Mouse (Mus musculus) forebrain, embryonic 12.5 days (tissue): ENCODE measurements around the gene Akr1c19. TPM values are rescaled to one million over a fixed set of nuclear protein-coding genes. Genes with fewer than 3 reads are reported as not detected.
"Not testable (repeated sequence)": the region's sequence is repeated elsewhere in the genome, so short reads cannot be mapped to it uniquely, and the experiment has no call there.

Source experiments
- ATAC-seq: fragments of 200-750 bp; cut with Nextera tagmentation; 2 replicates; pipeline ENCODE4 v1.8.0; 2017; ENCODE audit warnings: moderate TSS enrichment; ENCODE audit not compliant: low FRiP score
- H3K27ac ChIP-seq: fragments of 300-500 bp; sonication (generic); 2 replicates; pipeline ENCODE4 v1.5.1; 2016; ENCODE audit warnings: mild to moderate bottlenecking
- H3K27me3 ChIP-seq: fragments of 300-500 bp; sonication (generic); 2 replicates; pipeline ENCODE4 v1.6.1; 2016; ENCODE audit warnings: mild to moderate bottlenecking
- H3K36me3 ChIP-seq: fragments of 300-500 bp; sonication (generic); replicated peaks from 2 replicates; pipeline ENCODE4 v1.6.1; 2016; ENCODE audit warnings: mild to moderate bottlenecking
- H3K4me1 ChIP-seq: fragments of 300-500 bp; sonication (generic); 2 replicates; pipeline ENCODE4 v1.6.1; 2016
- H3K4me2 ChIP-seq: fragments of 300-500 bp; sonication (generic); 2 replicates; pipeline ENCODE4 v1.6.1; 2016; ENCODE audit warnings: mild to moderate bottlenecking, moderate library complexity
- H3K4me3 ChIP-seq: fragments of 300-500 bp; sonication (generic); replicated peaks from 2 replicates; pipeline ENCODE4 v1.5.1; 2016; ENCODE audit warnings: mild to moderate bottlenecking
- H3K9ac ChIP-seq: fragments of 300-500 bp; sonication (generic); 2 replicates; pipeline ENCODE4 v1.6.1; 2016; ENCODE audit warnings: mild to moderate bottlenecking
- H3K9me3 ChIP-seq: fragments of 300-500 bp; sonication (generic); 2 replicates; pipeline ENCODE4 v1.6.1; 2016
- WGBS: fragments of 180-500 bp; shearing (Covaris S2); methylation state at CpG from one replicate; pipeline ENCODE4 v1.1.7; 2016; 5-methylcytosine and 5-hydroxymethylcytosine counted together
- polyA plus RNA-seq: library from polyadenylated mRNA; unstranded; fragments of >200 nt; fragmentation: Nextera tagmentation; extraction: Ambion mirVana; gene quantifications from 2 replicates; pipeline ENCODE4 v1.2.1, GENCODE M21; 2016

Akr1c19 gene
- polyA plus RNA-seq: 0.54 and 0.56 TPM in 2 replicates

DNA sequence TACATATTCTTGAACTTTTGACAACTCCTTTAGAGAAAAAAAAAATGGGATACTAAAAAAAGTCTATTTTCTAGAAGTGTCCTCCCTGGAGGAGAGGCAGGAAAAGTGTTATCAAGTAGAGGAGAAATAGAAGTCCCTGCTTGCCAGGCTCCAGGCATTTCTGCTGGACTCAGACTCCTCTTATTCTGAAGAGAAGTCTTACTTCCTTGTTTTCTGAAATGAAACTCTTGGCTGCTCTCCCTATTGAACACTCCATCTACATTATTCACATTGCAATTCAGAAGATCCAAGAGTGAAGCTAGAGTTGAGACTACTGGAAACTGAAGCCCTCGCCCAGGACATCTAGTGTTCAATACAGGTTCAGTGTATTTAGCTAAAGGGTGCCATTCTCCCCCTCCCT, at the start of gene Akr1c19:
Akr1c19 (plus strand) TSS at position 260 of the 400 bp plus-strand sequence.
- Histone ChIP-seq H3K4me2 (no peak within 1 kb of the TSS), H3K27me3 (no peaks in the 10 kb centered on the region), H3K36me3 (no peaks in the 10 kb centered on the region), H3K9ac (no peak within 1 kb of the TSS), H3K4me3 (no peak within 1 kb of the TSS), H3K4me1 (no peaks in the 10 kb centered on the region), H3K9me3 (no peaks in the 10 kb centered on the region), H3K27ac (no peak within 1 kb of the TSS)
- 70% methylated on average over 1 of the region's 1 CpGs for WGBS
- no peak for ATAC-seq

DNA sequence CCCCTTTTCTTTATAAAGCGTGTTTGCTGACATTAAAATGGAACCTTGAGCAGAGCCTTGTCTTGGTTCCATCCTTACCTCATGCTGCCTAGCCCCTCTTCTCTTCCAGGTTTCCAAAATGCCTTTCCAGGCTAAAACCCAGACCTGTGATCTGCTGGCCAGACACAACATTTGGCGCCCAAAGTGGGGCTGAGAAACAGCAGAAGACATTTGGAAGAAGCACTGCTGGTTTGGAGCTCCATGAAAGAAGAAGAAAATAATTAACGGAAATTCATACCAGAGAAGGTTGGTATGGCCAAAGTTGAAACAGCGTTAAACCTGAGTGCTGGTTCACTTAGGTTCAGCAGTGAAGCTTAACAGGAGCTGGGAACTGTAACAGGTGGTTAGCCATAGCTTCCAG, 47.2 kb upstream of the Akr1c19 start:
- H3K27me3 ChIP-seq, ATAC-seq, H3K27ac ChIP-seq, H3K4me3 ChIP-seq, H3K4me2 ChIP-seq, H3K4me1 ChIP-seq, H3K9ac ChIP-seq, H3K36me3 ChIP-seq, H3K9me3 ChIP-seq: not testable (repeated sequence)
- 94% methylated on average over 4 of the region's 4 CpGs for WGBS

DNA sequence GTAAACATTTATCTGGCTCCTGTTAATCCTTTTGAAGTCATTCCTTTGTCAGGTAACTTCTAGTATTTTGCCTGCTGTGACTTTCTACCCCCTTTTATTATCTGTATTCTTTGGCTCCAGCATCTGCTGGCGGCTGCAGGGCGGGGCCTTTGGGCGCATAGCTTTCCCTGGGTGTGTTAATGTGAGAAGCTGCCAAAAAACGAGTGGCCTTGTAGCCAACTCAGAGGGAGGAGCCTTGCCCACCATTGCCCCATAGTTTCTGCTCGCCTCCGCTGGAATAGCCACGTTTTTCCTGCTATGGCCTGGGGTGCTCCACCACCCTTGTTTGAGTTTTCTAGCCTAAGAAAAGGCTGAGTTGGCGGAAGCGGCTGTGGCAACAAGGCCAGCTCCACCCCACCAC, 45.4 kb upstream of the Akr1c19 start:
- no peaks in the 10 kb centered on the region for H3K36me3 ChIP-seq
- H3K9me3 ChIP-seq: 0 out of 2 replicates have a peak, but pooled peaks cover 7% of the 10 kb centered on the region
- H3K4me1 ChIP-seq: no peaks in the 10 kb centered on the region
- 60% methylated on average over 9 of the region's 9 CpGs for WGBS
- no peak overlapping the region for H3K4me3 ChIP-seq
- H3K9ac ChIP-seq: no peak overlapping the region
- H3K27ac ChIP-seq: no peak overlapping the region
- no peak for ATAC-seq
- no peak overlapping the region for H3K4me2 ChIP-seq
- no peaks in the 10 kb centered on the region for H3K27me3 ChIP-seq

DNA sequence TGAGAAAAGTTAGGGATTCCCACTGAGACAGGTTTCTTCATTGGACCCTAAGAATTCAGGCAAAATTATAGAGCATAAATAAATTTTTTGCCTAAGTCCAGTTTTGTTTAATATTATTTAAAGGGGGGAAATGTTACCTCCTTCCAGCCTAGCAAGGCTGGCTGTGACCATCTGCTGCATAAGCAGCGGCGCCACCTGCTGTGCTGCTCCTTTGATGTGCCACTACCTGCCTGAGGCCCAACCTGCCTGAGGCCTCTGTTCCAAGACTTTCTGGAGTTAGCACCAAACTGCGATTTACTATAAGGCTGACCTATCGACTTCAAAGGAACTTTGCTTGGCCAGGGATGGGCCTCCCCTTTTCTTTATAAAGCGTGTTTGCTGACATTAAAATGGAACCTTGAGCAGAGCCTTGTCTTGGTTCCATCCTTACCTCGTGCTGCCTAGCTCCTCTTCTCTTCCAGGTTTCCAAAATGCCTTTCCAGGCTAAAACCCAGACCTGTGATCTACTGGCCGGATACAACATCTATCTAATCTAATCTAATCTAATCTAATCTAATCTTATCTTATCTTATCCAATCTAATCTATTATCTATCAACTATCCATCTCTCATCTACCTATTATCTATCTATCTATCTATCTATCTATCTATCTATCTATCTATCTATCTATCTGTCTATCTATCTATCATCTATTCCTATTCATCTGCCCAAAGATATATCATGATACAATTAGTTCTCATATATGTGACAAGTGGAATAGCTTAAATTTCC, 41.7 kb upstream of the Akr1c19 start:
- WGBS: 84% methylated on average over 7 of the region's 7 CpGs
- not testable (repeated sequence) for H3K4me1 ChIP-seq, H3K9me3 ChIP-seq, H3K4me2 ChIP-seq, H3K27ac ChIP-seq, ATAC-seq, H3K4me3 ChIP-seq, H3K27me3 ChIP-seq, H3K36me3 ChIP-seq, H3K9ac ChIP-seq

DNA sequence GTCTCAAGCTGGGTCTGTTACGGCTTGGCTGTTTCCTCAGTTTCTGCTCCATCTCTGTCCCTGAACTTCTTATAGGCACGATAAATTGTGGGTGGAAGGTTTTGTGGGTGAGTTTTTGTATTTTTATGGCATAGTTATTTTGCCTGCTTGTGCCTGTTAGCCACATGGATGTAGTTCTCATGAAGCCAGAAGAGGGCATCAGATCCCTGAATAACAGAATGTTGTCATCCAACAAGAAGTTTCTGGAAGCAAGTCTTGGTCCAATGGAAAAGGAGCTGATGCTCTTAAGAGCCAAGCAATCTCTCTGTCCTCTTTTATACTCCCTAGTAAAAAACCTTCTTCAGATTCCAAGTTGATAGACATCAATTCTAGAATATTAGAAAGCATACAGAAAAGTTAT, 40.3 kb upstream of the Akr1c19 start:
- no peak overlapping the region for H3K4me3 ChIP-seq
- no peak overlapping the region for H3K27ac ChIP-seq
- H3K9me3 ChIP-seq: no peaks in the 10 kb centered on the region
- no peak overlapping the region for H3K4me2 ChIP-seq
- no peaks in the 10 kb centered on the region for H3K36me3 ChIP-seq
- no peak for ATAC-seq
- H3K27me3 ChIP-seq: no peaks in the 10 kb centered on the region
- H3K9ac ChIP-seq: no peak overlapping the region
- 85% methylated on average over 2 of the region's 2 CpGs for WGBS
- no peaks in the 10 kb centered on the region for H3K4me1 ChIP-seq

DNA sequence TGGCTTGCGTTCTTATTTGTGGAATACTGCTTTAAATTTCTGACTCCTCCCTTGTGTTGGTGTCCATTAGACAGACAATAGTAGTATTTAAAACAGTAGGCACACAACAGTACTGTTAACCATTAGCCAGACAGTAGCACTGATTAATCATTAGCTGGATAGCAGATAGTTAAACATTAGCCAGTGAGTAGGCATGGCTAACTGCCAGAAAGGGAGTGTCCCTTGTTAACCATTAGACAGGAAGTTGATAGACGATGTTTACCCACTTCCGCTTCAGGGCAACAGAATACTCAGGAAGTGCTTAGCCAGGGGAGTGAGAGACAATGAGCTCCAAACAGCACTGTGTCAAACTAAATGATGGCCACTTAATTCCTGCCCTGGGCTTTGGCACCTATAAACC, 37.6 kb upstream of the Akr1c19 start, which contains the start of gene Akr1c13:
Akr1c13 (plus strand) TSS at position 247 of the 400 bp plus-strand sequence.
- WGBS: 74% methylated on average over 3 of the region's 3 CpGs
- Histone ChIP-seq H3K4me3 (no peak within 1 kb of the TSS), H3K36me3 (no peaks in the 10 kb centered on the region), H3K4me1 (no peaks in the 10 kb centered on the region), H3K9ac (no peak within 1 kb of the TSS), H3K27ac (no peak within 1 kb of the TSS), H3K4me2 (no peak within 1 kb of the TSS), H3K27me3 (no peaks in the 10 kb centered on the region), H3K9me3 (no peaks in the 10 kb centered on the region)
- no peak for ATAC-seq

DNA sequence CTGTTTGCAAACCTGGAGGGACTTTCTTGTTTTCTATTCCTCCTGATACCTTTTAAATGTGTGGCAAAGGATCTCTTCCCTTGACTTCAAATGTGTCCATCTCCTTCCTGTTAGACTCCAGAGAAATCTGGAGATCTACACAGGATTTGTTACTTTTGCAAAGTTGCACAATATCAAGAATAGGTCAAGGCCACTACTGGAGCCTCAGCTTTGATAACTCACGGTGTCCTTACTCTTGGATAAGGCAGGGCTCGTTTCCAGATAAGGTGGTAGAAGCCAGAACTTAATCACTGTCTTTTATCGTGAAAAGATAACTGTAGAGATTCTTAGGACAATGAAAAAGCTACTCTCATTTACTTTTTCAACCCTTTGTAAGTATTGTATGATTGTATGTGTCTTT, 36.0 kb upstream of the Akr1c19 start:
- Histone ChIP-seq H3K27me3 (no peaks in the 10 kb centered on the region), H3K36me3 (no peaks in the 10 kb centered on the region), H3K27ac (no peak overlapping the region), H3K4me3 (no peak overlapping the region), H3K9me3 (no peaks in the 10 kb centered on the region), H3K9ac (no peak overlapping the region), H3K4me1 (no peaks in the 10 kb centered on the region), H3K4me2 (no peak overlapping the region)
- WGBS: 80% methylated on average over 3 of the region's 3 CpGs
- ATAC-seq: no peak

DNA sequence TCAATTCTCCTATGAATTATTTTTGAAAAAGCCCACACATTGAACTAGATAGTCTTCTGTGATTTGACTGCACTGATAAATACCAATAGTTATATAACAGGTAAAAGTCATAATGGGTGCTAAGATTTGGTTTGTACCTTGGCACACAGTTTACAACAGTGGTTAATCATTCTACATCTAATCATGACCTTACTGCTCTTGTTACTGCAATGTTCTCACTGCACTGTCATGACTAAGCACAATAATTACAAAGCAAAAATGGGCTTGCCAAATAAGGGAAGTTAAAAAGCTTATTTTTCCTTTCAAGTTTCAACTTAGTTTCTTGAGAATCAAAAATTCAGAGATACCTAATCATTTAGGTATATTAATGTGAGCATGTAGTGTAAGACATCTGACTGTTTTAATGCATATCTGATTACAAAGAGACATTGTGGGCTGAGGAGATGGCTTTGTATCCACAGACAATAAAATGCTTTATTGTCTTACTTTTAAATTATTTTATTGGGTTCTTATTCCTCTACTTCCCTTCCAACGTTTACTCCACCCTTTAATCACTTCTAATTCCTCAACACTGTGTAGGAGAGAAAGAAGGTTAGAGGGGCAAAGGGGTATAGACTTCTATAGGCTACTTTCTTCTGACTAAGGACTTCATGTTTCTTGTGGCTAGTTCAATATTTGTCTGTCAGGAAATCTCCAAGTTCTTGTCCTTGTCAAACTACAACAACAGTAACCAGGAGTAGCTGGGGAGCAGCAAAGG, 22.2 kb upstream of the Akr1c19 start:
- no peak overlapping the region for H3K27ac ChIP-seq
- no peaks in the 10 kb centered on the region for H3K9me3 ChIP-seq
- 39% methylated on average over 1 of the region's 1 CpGs for WGBS
- H3K4me1 ChIP-seq: no peaks in the 10 kb centered on the region
- no peak for ATAC-seq
- H3K4me3 ChIP-seq: no peak overlapping the region
- H3K27me3 ChIP-seq: no peaks in the 10 kb centered on the region
- H3K4me2 ChIP-seq: no peak overlapping the region
- H3K9ac ChIP-seq: no peak overlapping the region
- H3K36me3 ChIP-seq: no peaks in the 10 kb centered on the region

DNA sequence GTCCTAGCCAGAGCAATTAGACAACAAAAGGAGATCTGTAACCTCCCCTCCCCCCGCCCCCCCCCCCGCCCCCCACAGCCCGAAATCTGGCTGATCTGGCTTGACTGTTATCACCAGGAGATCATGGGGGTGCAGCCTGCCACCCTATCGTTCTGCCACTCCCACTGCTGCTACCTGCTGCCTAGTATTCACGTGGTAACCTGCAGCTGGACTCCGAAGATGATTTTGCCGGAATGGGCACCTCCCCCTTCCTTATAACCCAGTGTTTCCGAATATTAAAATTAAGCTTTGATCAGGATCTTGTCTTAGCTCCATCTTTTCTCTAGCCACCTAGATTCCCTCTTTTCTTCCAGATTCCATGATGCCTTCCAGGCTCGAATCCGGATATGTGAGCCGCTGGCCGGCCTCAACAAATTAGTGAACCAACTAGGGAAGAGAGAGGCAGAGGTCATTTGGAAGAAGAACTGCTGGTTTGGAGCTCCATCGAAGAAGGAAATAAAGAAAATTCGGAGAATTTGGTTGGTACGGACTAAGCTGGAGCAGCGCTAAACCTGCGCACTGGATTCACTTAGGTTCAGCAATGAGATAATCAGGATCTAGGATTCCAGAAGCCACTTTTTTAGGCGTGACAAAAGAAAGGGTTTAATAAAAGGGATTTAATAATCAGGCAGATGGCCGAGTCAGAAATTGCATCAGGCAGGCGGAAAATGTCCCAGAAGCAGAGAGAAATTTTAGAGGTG, 16.8 kb upstream of the Akr1c19 start:
- 64% methylated on average over 18 of the region's 20 CpGs for WGBS
- no peak overlapping the region for H3K27ac ChIP-seq
- no peak overlapping the region for H3K9ac ChIP-seq

DNA sequence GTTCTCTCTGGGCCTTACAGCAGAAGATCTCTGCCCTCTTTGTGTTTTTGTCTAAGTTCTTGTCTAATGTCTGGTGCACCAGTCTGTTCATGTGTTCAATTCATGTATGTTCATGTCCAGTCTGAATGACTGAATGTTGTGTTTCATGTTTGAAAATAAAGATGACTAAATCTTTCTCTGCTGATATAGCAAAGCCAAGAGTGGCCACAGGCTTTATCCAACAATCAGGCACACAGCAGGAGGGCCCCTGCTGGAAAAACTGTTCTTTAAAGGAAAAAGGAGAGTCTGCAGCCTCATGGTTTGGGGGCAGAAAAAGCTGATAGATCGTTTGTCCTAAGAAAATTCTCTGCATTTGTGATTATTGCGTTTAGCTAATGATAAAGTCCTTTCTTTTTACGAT, 16.2 kb upstream of the Akr1c19 start:
- H3K36me3 ChIP-seq: no peaks in the 10 kb centered on the region
- no peaks in the 10 kb centered on the region for H3K27me3 ChIP-seq
- H3K9me3 ChIP-seq: no peaks in the 10 kb centered on the region
- no peak overlapping the region for H3K4me3 ChIP-seq
- 52% methylated on average over 3 of the region's 3 CpGs for WGBS
- no peak overlapping the region for H3K9ac ChIP-seq
- no peaks in the 10 kb centered on the region for H3K4me1 ChIP-seq
- H3K4me2 ChIP-seq: no peak overlapping the region
- no peak for ATAC-seq
- H3K27ac ChIP-seq: no peak overlapping the region

More for the DNA sequence above, 16.8 kb upstream of the Akr1c19 start:
- H3K9me3 ChIP-seq: no peaks in the 10 kb centered on the region
- no peaks in the 10 kb centered on the region for H3K36me3 ChIP-seq
- H3K4me1 ChIP-seq: no peaks in the 10 kb centered on the region
- no peaks in the 10 kb centered on the region for H3K27me3 ChIP-seq
- no peak overlapping the region for H3K4me2 ChIP-seq
- ATAC-seq: no peak
- H3K4me3 ChIP-seq: no peak overlapping the region

DNA sequence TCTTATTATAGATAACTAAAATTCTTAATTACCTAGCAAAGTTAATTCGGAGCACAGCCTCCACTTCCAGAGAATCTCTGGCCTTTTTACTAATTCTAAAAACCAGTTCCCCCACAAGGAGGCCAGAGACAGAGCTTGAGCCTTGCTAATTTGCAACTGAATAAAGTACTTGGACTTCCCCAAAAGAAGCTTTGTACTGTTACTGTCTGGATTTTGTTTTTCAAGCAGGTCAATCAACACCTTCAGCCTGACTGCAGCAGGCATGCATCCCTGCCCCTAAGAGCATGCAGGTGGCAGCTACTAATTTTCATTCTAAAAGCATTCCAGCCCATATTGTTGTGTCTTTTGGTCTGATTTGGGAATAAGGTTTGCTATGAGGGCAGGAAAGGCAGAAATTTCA, 13.0 kb upstream of the Akr1c19 start:
- H3K4me3 ChIP-seq, H3K36me3 ChIP-seq, H3K4me1 ChIP-seq, H3K27ac ChIP-seq, H3K9ac ChIP-seq, ATAC-seq, H3K4me2 ChIP-seq, H3K27me3 ChIP-seq, H3K9me3 ChIP-seq: not testable (repeated sequence)
- 78% methylated on average over 1 of the region's 1 CpGs for WGBS

DNA sequence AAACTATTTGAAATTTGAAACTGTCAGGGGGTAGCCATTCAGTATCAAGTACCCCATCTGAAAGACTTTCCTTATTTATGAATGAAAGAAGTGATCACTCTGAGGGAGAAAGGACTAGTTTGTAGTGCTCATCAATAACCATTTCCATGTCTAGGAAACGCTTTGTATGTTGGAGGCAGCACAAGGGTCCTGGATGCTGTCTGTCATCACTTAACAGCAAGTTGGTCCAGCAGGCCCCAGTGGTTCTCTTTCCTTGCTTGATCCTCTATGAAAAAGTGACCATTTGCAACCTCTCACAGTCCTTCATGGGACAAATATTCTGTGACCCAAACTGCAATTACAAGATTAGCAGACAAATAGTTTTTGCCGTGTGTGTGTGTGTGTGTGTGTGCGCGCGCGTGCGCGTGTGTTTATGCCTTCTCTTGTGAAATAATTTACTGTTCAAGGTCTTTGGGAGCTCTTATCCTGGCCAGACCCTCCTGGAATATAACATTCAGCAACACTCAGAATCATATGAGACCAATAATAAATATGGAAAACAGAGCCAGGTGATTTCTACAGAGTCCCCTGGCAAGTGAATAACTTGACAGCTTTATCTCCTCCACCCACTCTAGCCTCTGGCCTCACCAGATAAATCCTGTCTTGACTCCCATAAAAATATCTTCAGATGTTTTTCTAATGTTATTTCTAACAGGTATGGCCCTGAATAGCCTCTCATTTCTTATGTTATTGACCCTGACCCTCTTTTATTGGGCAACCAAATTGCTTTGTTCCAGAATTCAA, 2.5 kb downstream of the Akr1c19 start:
- Histone ChIP-seq H3K9ac (no peak overlapping the region), H3K27me3 (no peaks in the 10 kb centered on the region), H3K4me3 (no peak overlapping the region), H3K9me3 (no peaks in the 10 kb centered on the region), H3K4me1 (no peaks in the 10 kb centered on the region), H3K27ac (no peak overlapping the region), H3K36me3 (no peaks in the 10 kb centered on the region), H3K4me2 (no peak overlapping the region)
- WGBS: 93% methylated on average over 8 of the region's 8 CpGs
- no peak for ATAC-seq
